Mouse (Mus musculus) erythroblast, embryonic 14.5 days (primary cell): ENCODE results near the gene Hydin.

Experiments
- GATA1 ChIP-seq: IDR thresholded peaks from 2 replicates; pipeline ENCODE4 v1.6.1; 2012; ENCODE audit warnings: low read length, inconsistent platforms, mixed read lengths
- TAL1 ChIP-seq: IDR thresholded peaks from 3 replicates; pipeline ENCODE4 v1.6.1; 2012; ENCODE audit warnings: low read length, inconsistent platforms, mixed read lengths

- no peak for TF ChIP-seq GATA1
- no peak for TF ChIP-seq TAL1
Measured at GRCm38 (mm10) chr8:110312715-110313114, 45.9 kb downstream of the Hydin start.
